Mouse (Mus musculus) testis, adult 2 months (tissue): ENCODE results near the gene Eif5a2.

Source experiments
- CTCF ChIP-seq: fragments of 200-500 bp; IDR thresholded peaks from 2 replicates; pipeline ENCODE4 v1.5.1; 2012; ENCODE audit warnings: low read depth, mild to moderate bottlenecking, inconsistent platforms, low read length, moderate library complexity; ENCODE audit not compliant: control insufficient read depth, insufficient read depth, insufficient replicate concordance
- POLR2A ChIP-seq: fragments of 200-500 bp; IDR thresholded peaks from 2 replicates; pipeline ENCODE4 v1.6.1; 2012; ENCODE audit warnings: low read depth, mild to moderate bottlenecking, inconsistent platforms, low read length, moderate library complexity; ENCODE audit not compliant: control insufficient read depth

DNA sequence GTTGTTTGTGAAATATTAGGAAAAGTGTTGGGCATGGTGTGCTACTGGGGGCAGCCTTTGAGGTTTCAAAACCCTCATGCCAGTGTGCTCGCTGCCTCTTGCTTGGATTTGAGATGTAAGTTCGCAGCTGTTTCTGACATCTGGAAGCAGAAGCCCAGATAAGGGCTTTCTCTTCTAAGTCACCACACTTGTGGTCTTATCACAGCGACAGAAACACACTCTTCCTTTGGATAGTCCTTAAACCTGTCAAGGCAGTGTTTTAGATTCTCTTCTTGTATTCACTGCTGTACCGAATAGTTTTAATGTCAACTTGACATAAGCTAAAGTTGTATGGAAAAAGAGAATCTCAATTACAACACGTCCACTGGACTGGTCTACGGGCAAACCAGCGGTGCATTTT, 5.7 kb upstream of the Eif5a2 start:
- no peak for TF ChIP-seq CTCF
- no peak for TF ChIP-seq POLR2A
